Mouse (Mus musculus): ENCODE measurements around the gene Fbxl18. TPM values are rescaled to one million over a fixed set of nuclear protein-coding genes. Genes with fewer than 3 reads are reported as not detected.
A peak's percentile ranks its signal among the peaks of the same experiment; 100 is the strongest.

Fbxl18 gene
- polyA plus RNA-seq, 1 experiment from 2014 or later: 8.2 TPM

DNA sequence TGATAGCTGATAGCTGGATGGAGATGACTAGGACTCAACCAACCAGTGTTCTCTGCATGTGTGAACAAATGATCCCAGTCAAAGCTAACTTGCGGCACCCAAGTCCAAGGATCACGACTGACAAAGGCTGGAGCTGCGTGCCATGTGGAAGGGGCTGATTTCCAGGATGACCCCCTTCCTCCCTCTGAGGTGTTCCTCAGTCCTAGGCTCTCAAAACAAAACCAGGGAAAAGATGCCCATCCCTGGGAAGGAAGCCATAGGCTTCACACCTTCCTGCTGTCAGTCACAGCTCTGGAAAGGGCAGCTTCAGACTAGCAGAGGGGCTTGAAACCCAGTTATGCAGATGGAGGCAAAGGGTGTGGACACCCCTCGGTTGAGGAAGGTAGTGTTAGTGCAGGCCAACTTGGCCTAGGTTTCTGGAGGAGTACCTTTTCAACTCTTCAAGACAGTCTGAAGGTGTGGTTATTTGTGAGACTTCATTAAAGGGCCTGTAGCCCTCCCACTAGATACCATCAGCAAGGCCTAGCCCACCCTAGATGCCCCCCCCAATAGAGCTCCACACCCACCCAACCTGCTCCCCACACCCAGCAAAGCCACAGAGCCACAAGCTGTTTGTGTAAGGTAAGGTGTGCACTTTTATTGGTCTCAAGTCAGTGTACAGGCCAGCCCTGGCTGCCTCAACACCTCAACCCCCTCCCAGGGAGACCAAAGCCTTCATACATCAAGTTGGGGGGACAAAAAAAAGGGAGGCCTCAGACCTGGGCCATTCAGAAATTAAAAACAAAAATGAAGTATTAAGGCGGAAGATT is 7.5 kb upstream of the Fbxl18 start:
- peaks cover 39% of the 10 kb centered on the region for H3K36me3 ChIP-seq (ENCODE audit: control insufficient read depth, insufficient read depth, low read length)
- H3K9ac ChIP-seq (ENCODE audit: low read length): peak overlapping the region; percentile 53
- ATAC-seq (ENCODE audit: insufficient read depth, low FRiP score): no peak
- 46% methylated on average over 5 of the region's 5 CpGs for WGBS
- no peaks in the 10 kb centered on the region for H3K9me3 ChIP-seq (replicated peaks; ENCODE audit: control insufficient read depth, low read length)
- peaks cover 14% of the 10 kb centered on the region for H3K4me1 ChIP-seq (ENCODE audit: control insufficient read depth, insufficient read depth, low read length)
- H3K4me2 ChIP-seq (ENCODE audit: low read depth, low read length): peak overlapping the region; percentile 85; the same call in 1 of the 2 replicates
- peak overlapping the region; percentile 86 for H3K4me3 ChIP-seq (replicated peaks; ENCODE audit: low read length)
- H3K27ac ChIP-seq (ENCODE audit: low read length): peak overlapping the region; percentile 48
- H3K27me3 ChIP-seq (ENCODE audit: control insufficient read depth, insufficient read depth, low read length): no peaks in the 10 kb centered on the region

- H3K9me3 ChIP-seq (replicated peaks; ENCODE audit: control insufficient read depth, low read length): no peaks in the 10 kb centered on the region
- 0 out of 2 replicates have a peak overlapping the region, but pooled peaks have one; percentile 53 for H3K9ac ChIP-seq (ENCODE audit: low read length)
- no peaks in the 10 kb centered on the region for H3K27me3 ChIP-seq (ENCODE audit: control insufficient read depth, insufficient read depth, low read length)
- 40% methylated on average over 4 of the region's 4 CpGs for WGBS
- H3K27ac ChIP-seq (ENCODE audit: low read length): peak overlapping the region; percentile 48
- peaks cover 39% of the 10 kb centered on the region for H3K36me3 ChIP-seq (ENCODE audit: control insufficient read depth, insufficient read depth, low read length)
- 0 out of 2 replicates have a peak overlapping the region, but pooled peaks have one; percentile 86 for H3K4me3 ChIP-seq (replicated peaks; ENCODE audit: low read length)
- H3K4me2 ChIP-seq (ENCODE audit: low read depth, low read length): peak overlapping the region; percentile 85; the same call in 1 of the 2 replicates
- no peak for ATAC-seq (ENCODE audit: insufficient read depth, low FRiP score)
- H3K4me1 ChIP-seq (ENCODE audit: control insufficient read depth, insufficient read depth, low read length): peaks cover 8% of the 10 kb centered on the region
Measured at GRCm38 (mm10) chr5:142901846-142902505, 6.8 kb upstream of the Fbxl18 start.

DNA sequence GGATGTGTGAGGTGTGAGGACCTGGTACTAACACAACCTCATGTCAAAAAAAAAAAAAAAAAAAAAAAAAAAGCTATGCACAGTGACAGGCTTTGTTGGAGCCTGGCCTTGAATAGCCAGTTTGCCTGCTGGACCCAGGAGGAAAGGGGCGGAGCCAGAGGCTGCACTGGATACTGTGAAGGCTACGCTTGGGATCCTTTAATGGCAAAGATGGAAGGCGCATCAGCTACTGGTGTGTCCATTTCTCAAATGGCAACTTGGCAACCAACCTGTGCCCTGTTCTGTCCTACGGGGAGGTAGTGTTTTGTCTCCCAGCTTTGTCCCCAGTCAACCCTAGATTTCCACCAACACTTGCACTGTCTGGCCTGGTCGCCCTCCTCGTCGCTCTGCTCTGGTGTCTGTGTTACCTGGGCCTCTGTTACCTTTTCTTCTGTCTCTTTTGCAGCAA is 6.2 kb upstream of the Fbxl18 start:
- H3K4me3 ChIP-seq (replicated peaks; ENCODE audit: low read length): no peak overlapping the region
- H3K9me3 ChIP-seq (replicated peaks; ENCODE audit: control insufficient read depth, low read length): no peaks in the 10 kb centered on the region
- no peak overlapping the region for H3K4me2 ChIP-seq (ENCODE audit: low read depth, low read length)
- no peak for ATAC-seq (ENCODE audit: insufficient read depth, low FRiP score)
- peak overlapping the region; percentile 48 for H3K27ac ChIP-seq (ENCODE audit: low read length)
- H3K4me1 ChIP-seq (ENCODE audit: control insufficient read depth, insufficient read depth, low read length): peaks cover 8% of the 10 kb centered on the region
- 71% methylated on average over 7 of the region's 7 CpGs for WGBS
- no peak overlapping the region for H3K9ac ChIP-seq (ENCODE audit: low read length)
- H3K27me3 ChIP-seq (ENCODE audit: control insufficient read depth, insufficient read depth, low read length): no peaks in the 10 kb centered on the region
- peaks cover 39% of the 10 kb centered on the region for H3K36me3 ChIP-seq (ENCODE audit: control insufficient read depth, insufficient read depth, low read length)

DNA sequence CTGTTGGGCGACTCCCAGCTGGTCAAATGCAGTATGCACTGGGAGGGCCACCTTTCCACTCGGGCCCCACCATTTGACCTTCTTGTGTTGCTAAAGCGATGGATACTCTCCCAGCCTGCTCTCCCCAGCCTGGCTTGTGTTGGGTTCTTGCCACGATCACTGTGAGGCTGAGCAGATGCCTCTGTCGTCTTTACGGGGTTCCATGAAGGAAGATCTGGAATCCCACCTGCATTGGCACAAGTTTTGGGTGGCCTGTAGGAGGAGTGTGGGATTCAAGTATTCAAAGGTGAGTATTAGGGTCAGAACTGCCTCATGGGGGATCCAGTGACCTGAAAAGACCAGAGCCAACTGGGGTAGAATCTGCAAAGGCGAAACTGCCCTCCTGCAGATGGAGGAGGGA is 5.4 kb upstream of the Fbxl18 start:
- Histone ChIP-seq H3K9me3 (replicated peaks; ENCODE audit: control insufficient read depth, low read length) (no peaks in the 10 kb centered on the region), H3K9ac (ENCODE audit: low read length) (no peak overlapping the region), H3K4me2 (ENCODE audit: low read depth, low read length) (no peak overlapping the region), H3K27me3 (ENCODE audit: control insufficient read depth, insufficient read depth, low read length) (no peaks in the 10 kb centered on the region), H3K4me1 (ENCODE audit: control insufficient read depth, insufficient read depth, low read length) (peaks cover 11% of the 10 kb centered on the region), H3K4me3 (replicated peaks; ENCODE audit: low read length) (no peak overlapping the region), H3K36me3 (ENCODE audit: control insufficient read depth, insufficient read depth, low read length) (peaks cover 39% of the 10 kb centered on the region), H3K27ac (ENCODE audit: low read length) (no peak overlapping the region)
- ATAC-seq (ENCODE audit: insufficient read depth, low FRiP score): no peak
- WGBS: 72% methylated on average over 7 of the region's 7 CpGs

DNA sequence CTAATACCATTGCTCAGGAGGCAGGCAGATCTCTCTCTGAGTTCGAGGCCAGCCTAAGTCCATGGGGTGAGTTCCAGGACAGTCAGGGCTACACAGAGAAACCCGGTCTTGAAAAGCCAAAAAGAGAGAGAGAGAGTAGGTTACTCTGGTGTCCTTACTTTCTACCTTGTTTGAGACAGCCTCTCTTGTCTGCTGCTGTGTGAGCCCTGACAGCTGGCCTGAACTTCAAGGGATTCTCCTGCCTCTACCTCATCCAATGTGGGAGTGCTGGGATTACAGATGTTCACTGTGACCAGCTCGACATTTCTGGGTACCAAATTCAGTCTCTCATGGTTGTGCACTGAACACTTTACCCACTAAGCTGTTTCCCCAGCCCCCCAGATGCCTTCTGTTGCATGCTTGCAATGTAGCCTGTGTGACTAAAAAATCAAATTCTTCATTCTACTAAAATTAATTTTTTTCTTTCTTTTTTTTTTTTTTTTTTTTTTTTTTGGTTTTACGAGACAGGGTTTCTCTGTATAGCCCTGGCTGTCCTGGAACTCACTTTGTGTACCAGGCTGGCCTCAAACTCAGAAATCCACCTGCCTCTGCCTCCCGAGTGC is 4.8 kb upstream of the Fbxl18 start:
- Histone ChIP-seq H3K9me3 (replicated peaks; ENCODE audit: control insufficient read depth, low read length) (no peaks in the 10 kb centered on the region), H3K4me1 (ENCODE audit: control insufficient read depth, insufficient read depth, low read length) (peaks cover 11% of the 10 kb centered on the region), H3K36me3 (ENCODE audit: control insufficient read depth, insufficient read depth, low read length) (peaks cover 33% of the 10 kb centered on the region), H3K4me2 (ENCODE audit: low read depth, low read length) (no peak overlapping the region), H3K27ac (ENCODE audit: low read length) (no peak overlapping the region), H3K4me3 (replicated peaks; ENCODE audit: low read length) (no peak overlapping the region), H3K9ac (ENCODE audit: low read length) (no peak overlapping the region), H3K27me3 (ENCODE audit: control insufficient read depth, insufficient read depth, low read length) (no peaks in the 10 kb centered on the region)
- no peak for ATAC-seq (ENCODE audit: insufficient read depth, low FRiP score)
- WGBS: 67% methylated on average over 5 of the region's 5 CpGs

GRCm38 (mm10) chr5:142899057-142899601 is 3.9 kb upstream of the Fbxl18 start:
- Histone ChIP-seq H3K4me1 (ENCODE audit: control insufficient read depth, insufficient read depth, low read length) (peaks cover 12% of the 10 kb centered on the region), H3K9me3 (replicated peaks; ENCODE audit: control insufficient read depth, low read length) (no peaks in the 10 kb centered on the region), H3K27ac (ENCODE audit: low read length) (no peak overlapping the region), H3K4me2 (ENCODE audit: low read depth, low read length) (no peak overlapping the region), H3K36me3 (ENCODE audit: control insufficient read depth, insufficient read depth, low read length) (peaks cover 24% of the 10 kb centered on the region), H3K27me3 (ENCODE audit: control insufficient read depth, insufficient read depth, low read length) (no peaks in the 10 kb centered on the region), H3K4me3 (replicated peaks; ENCODE audit: low read length) (no peak overlapping the region), H3K9ac (ENCODE audit: low read length) (no peak overlapping the region)
- ATAC-seq (ENCODE audit: insufficient read depth, low FRiP score): no peak
- 73% methylated on average over 9 of the region's 9 CpGs for WGBS

- no peak for ATAC-seq (ENCODE audit: insufficient read depth, low FRiP score)
- Histone ChIP-seq H3K9me3 (replicated peaks; ENCODE audit: control insufficient read depth, low read length) (no peaks in the 10 kb centered on the region), H3K27me3 (ENCODE audit: control insufficient read depth, insufficient read depth, low read length) (no peaks in the 10 kb centered on the region), H3K27ac (ENCODE audit: low read length) (no peak overlapping the region), H3K36me3 (ENCODE audit: control insufficient read depth, insufficient read depth, low read length) (peaks cover 19% of the 10 kb centered on the region; the same call in 1 of the 2 replicates), H3K4me2 (ENCODE audit: low read depth, low read length) (no peak overlapping the region), H3K4me3 (replicated peaks; ENCODE audit: low read length) (no peak overlapping the region), H3K4me1 (ENCODE audit: control insufficient read depth, insufficient read depth, low read length) (peaks cover 11% of the 10 kb centered on the region), H3K9ac (ENCODE audit: low read length) (no peak overlapping the region)
- WGBS: 81% methylated on average over 4 of the region's 4 CpGs
Measured at GRCm38 (mm10) chr5:142898316-142898715, 3.1 kb upstream of the Fbxl18 start.

GRCm38 (mm10) chr5:142897568-142898248 is 2.5 kb upstream of the Fbxl18 start:
- Histone ChIP-seq H3K9me3 (replicated peaks; ENCODE audit: control insufficient read depth, low read length) (no peaks in the 10 kb centered on the region), H3K27ac (ENCODE audit: low read length) (no peak overlapping the region)
- WGBS: 83% methylated on average over 7 of the region's 7 CpGs

More at GRCm38 (mm10) chr5:142897568-142898248, 2.5 kb upstream of the Fbxl18 start:
- Histone ChIP-seq H3K36me3 (ENCODE audit: control insufficient read depth, insufficient read depth, low read length) (peaks cover 15% of the 10 kb centered on the region; the same call in 1 of the 2 replicates), H3K4me3 (replicated peaks; ENCODE audit: low read length) (no peak overlapping the region), H3K4me1 (ENCODE audit: control insufficient read depth, insufficient read depth, low read length) (peaks cover 11% of the 10 kb centered on the region), H3K4me2 (ENCODE audit: low read depth, low read length) (no peak overlapping the region), H3K27me3 (ENCODE audit: control insufficient read depth, insufficient read depth, low read length) (no peaks in the 10 kb centered on the region), H3K9ac (ENCODE audit: low read length) (no peak overlapping the region)
- ATAC-seq (ENCODE audit: insufficient read depth, low FRiP score): no peak

Data from stomach, embryonic 16.5 days (tissue).